Mouse (Mus musculus) liver, postnatal 0 days (tissue): ENCODE measurements around the gene Fzr1. TPM values are rescaled to one million over a fixed set of nuclear protein-coding genes. Genes with fewer than 3 reads are reported as not detected.

Experiments
- ATAC-seq: fragments of 200-750 bp; cut with Nextera tagmentation; 2 replicates; pipeline ENCODE4 v1.8.0; 2017; ENCODE audit warnings: mild to moderate bottlenecking, moderate library complexity
- DNase-seq: peaks from one replicate; pipeline ENCODE4 v3.0.0-alpha.2; 2016
- H3K27ac ChIP-seq: fragments of 300-500 bp; sonication (generic); 2 replicates; pipeline ENCODE4 v1.5.1; 2014; ENCODE audit warnings: antibody characterized with exemption, moderate library complexity, mild to moderate bottlenecking, low read depth
- H3K27me3 ChIP-seq: fragments of 300-500 bp; sonication (generic); 2 replicates; pipeline ENCODE4 v1.6.1; 2014; ENCODE audit warnings: low read length, control low read depth, mixed read lengths; ENCODE audit not compliant: insufficient read depth
- H3K36me3 ChIP-seq: fragments of 300-500 bp; sonication (generic); replicated peaks from 2 replicates; pipeline ENCODE4 v1.6.1; 2014; ENCODE audit warnings: mild to moderate bottlenecking, control low read depth, low read length, moderate library complexity, mixed read lengths; ENCODE audit not compliant: insufficient read depth
- H3K4me1 ChIP-seq: fragments of 300-500 bp; sonication (generic); 2 replicates; pipeline ENCODE4 v1.6.1; 2014; ENCODE audit warnings: antibody characterized with exemption, mild to moderate bottlenecking, control low read depth; ENCODE audit not compliant: insufficient read depth
- H3K4me2 ChIP-seq: fragments of 300-500 bp; sonication (generic); 2 replicates; pipeline ENCODE4 v1.6.1; 2014; ENCODE audit warnings: low read depth, mild to moderate bottlenecking, low read length, moderate library complexity, mixed read lengths
- H3K4me3 ChIP-seq: fragments of 300-500 bp; sonication (generic); 2 replicates; pipeline ENCODE4 v1.5.1; 2014; ENCODE audit warnings: low read depth, low read length
- H3K9ac ChIP-seq: fragments of 300-500 bp; sonication (generic); replicated peaks from 2 replicates; pipeline ENCODE4 v1.6.1; 2014; ENCODE audit warnings: mild to moderate bottlenecking, moderate library complexity
- H3K9me3 ChIP-seq: fragments of 300-500 bp; sonication (generic); 2 replicates; pipeline ENCODE4 v1.6.1; 2016; ENCODE audit warnings: mild to moderate bottlenecking, control low read depth, low read length, mixed read lengths
- CTCF ChIP-seq: sonication (generic); IDR thresholded peaks from 2 replicates; pipeline ENCODE4 v1.5.1; 2016; ENCODE audit warnings: antibody characterized with exemption, low read depth
- EP300 ChIP-seq: IDR thresholded peaks from 2 replicates; pipeline ENCODE4 v1.6.1; 2016; ENCODE audit warnings: antibody characterized with exemption, low read depth, mild to moderate bottlenecking
- WGBS: fragments of 180-500 bp; shearing (Covaris S2); extraction: QIAGEN DNeasy Blood & Tissue Kit; methylation state at CpG from one replicate; pipeline ENCODE4 v1.1.7; 2014; ENCODE audit not compliant: insufficient replicate concordance; 5-methylcytosine and 5-hydroxymethylcytosine counted together
- polyA plus RNA-seq: library from polyadenylated mRNA; unstranded; fragments of >200 nt; fragmentation: Nextera tagmentation; extraction: Ambion mirVana; gene quantifications from 2 replicates; pipeline ENCODE4 v1.2.1, GENCODE M21; 2015

Gene Fzr1
- polyA plus RNA-seq, 1 experiment from 2014 or later, result 69.7 TPM

- Histone ChIP-seq H3K27ac (peak overlapping the region; percentile 39), H3K9ac (no peak overlapping the region), H3K4me1 (peaks cover 40% of the 10 kb centered on the region), H3K4me3 (no peak overlapping the region), H3K9me3 (no peaks in the 10 kb centered on the region), H3K4me2 (peak overlapping the region; percentile 40), H3K36me3 (peaks cover 24% of the 10 kb centered on the region), H3K27me3 (peaks cover 4% of the 10 kb centered on the region; the same call in 1 of the 2 replicates)
- WGBS, result 32% methylated on average over 17 of the region's 18 CpGs
- DNase-seq (no peak), ATAC-seq (no peak)
- no peak for TF ChIP-seq CTCF
- TF ChIP-seq EP300, result no peak
Measured at GRCm38 (mm10) chr10:81404720-81405119, 26.4 kb upstream of the Fzr1 start.

- peaks cover 35% of the 10 kb centered on the region for H3K4me1 ChIP-seq
- DNase-seq, result no peak
Measured at GRCm38 (mm10) chr10:81404082-81404481, 25.8 kb upstream of the Fzr1 start.

GRCm38 (mm10) chr10:81403511-81403910 is 25.2 kb upstream of the Fzr1 start:
- WGBS, result 84% methylated on average over 10 of the region's 10 CpGs
- Histone ChIP-seq H3K36me3 (peaks cover 32% of the 10 kb centered on the region), H3K27me3 (peaks cover 3% of the 10 kb centered on the region; the same call in 1 of the 2 replicates), H3K4me2 (no peak overlapping the region), H3K4me1 (peaks cover 29% of the 10 kb centered on the region), H3K9ac (no peak overlapping the region), H3K27ac (no peak overlapping the region; the same call in 1 of the 2 replicates), H3K4me3 (no peak overlapping the region), H3K9me3 (no peaks in the 10 kb centered on the region)
- ATAC-seq (no peak), DNase-seq (no peak)
- TF ChIP-seq EP300 (no peak), CTCF (no peak)

More at GRCm38 (mm10) chr10:81404082-81404481, 25.8 kb upstream of the Fzr1 start:
- Histone ChIP-seq H3K9ac (no peak overlapping the region), H3K27me3 (peaks cover 4% of the 10 kb centered on the region; the same call in 1 of the 2 replicates), H3K36me3 (peaks cover 31% of the 10 kb centered on the region), H3K4me2 (peak overlapping the region; percentile 40; the same call in 1 of the 2 replicates), H3K9me3 (no peaks in the 10 kb centered on the region), H3K4me3 (no peak overlapping the region), H3K27ac (no peak overlapping the region)
- WGBS, result 55% methylated on average over 9 of the region's 9 CpGs
- TF ChIP-seq EP300 (no peak), CTCF (no peak)
- ATAC-seq, result no peak

GRCm38 (mm10) chr10:81402227-81402765 is 24.0 kb upstream of the Fzr1 start:
- Histone ChIP-seq H3K27ac (peak overlapping the region; percentile 71), H3K4me2 (peak overlapping the region; percentile 29; the same call in 1 of the 2 replicates), H3K4me3 (no peak overlapping the region), H3K27me3 (no peaks in the 10 kb centered on the region), H3K9me3 (no peaks in the 10 kb centered on the region), H3K36me3 (peaks cover 35% of the 10 kb centered on the region), H3K4me1 (peaks cover 18% of the 10 kb centered on the region), H3K9ac (no peak overlapping the region)
- WGBS, result 52% methylated on average over 7 of the region's 7 CpGs
- ATAC-seq, result peak; percentile 14
- DNase-seq, result no peak
- TF ChIP-seq CTCF, result no peak
- no peak for TF ChIP-seq EP300

GRCm38 (mm10) chr10:81401521-81402226 is 23.4 kb upstream of the Fzr1 start:
- Histone ChIP-seq H3K27ac (peak overlapping the region; percentile 71), H3K4me3 (no peak overlapping the region), H3K9me3 (no peaks in the 10 kb centered on the region), H3K4me1 (peaks cover 14% of the 10 kb centered on the region), H3K27me3 (no peaks in the 10 kb centered on the region), H3K4me2 (peak overlapping the region; percentile 29; the same call in 1 of the 2 replicates), H3K9ac (no peak overlapping the region; the same call in 1 of the 2 replicates), H3K36me3 (peaks cover 34% of the 10 kb centered on the region)
- WGBS, result 26% methylated on average over 17 of the region's 18 CpGs
- ATAC-seq (peak; percentile 78), DNase-seq (peak; percentile 79)
- TF ChIP-seq EP300, result no peak
- no peak for TF ChIP-seq CTCF

GRCm38 (mm10) chr10:81401205-81401520 is 22.8 kb upstream of the Fzr1 start:
- DNase-seq, result no peak
- no peaks in the 10 kb centered on the region for H3K9me3 ChIP-seq
- peaks cover 34% of the 10 kb centered on the region for H3K36me3 ChIP-seq
- no peak overlapping the region for H3K9ac ChIP-seq
- peak overlapping the region; percentile 71 for H3K27ac ChIP-seq
- peaks cover 14% of the 10 kb centered on the region for H3K4me1 ChIP-seq
- no peaks in the 10 kb centered on the region for H3K27me3 ChIP-seq
- no peak overlapping the region for H3K4me2 ChIP-seq
- no peak overlapping the region for H3K4me3 ChIP-seq
- ATAC-seq, result no peak
- 59% methylated on average over 10 of the region's 10 CpGs for WGBS
- TF ChIP-seq EP300 (no peak), CTCF (no peak)
